Mouse (Mus musculus) lung, embryonic 14.5 days (tissue): ENCODE measurements at regions not wholly inside any gene's neighbourhood (a gene's known extent, or its start where the extent isn't known, plus 50 kb on each side); places are given as distances from the start of the nearest gene placed in this dataset.

Experiments used
- ATAC-seq: fragments of 200-750 bp; cut with Nextera tagmentation; 2 replicates; pipeline ENCODE4 v1.8.0; 2017; ENCODE audit warnings: mild to moderate bottlenecking, moderate TSS enrichment, moderate library complexity; ENCODE audit not compliant: insufficient read depth
- DNase-seq: peaks from one replicate; pipeline ENCODE4 v3.0.0-alpha.2; 2015
- H3K27ac ChIP-seq: fragments of 300-500 bp; sonication (generic); 2 replicates; pipeline ENCODE4 v1.5.1; 2014; ENCODE audit warnings: low read depth, mild to moderate bottlenecking, moderate library complexity
- H3K27me3 ChIP-seq: fragments of 300-500 bp; sonication (generic); 2 replicates; pipeline ENCODE4 v1.6.1; 2014; ENCODE audit warnings: low read length, control low read depth; ENCODE audit not compliant: insufficient read depth
- H3K36me3 ChIP-seq: fragments of 300-500 bp; sonication (generic); 2 replicates; pipeline ENCODE4 v1.6.1; 2014; ENCODE audit warnings: control low read depth; ENCODE audit not compliant: insufficient read depth
- H3K4me1 ChIP-seq: fragments of 300-500 bp; sonication (generic); 2 replicates; pipeline ENCODE4 v1.6.1; 2014; ENCODE audit warnings: antibody characterized with exemption, control low read depth; ENCODE audit not compliant: insufficient read depth
- H3K4me2 ChIP-seq: fragments of 300-500 bp; sonication (generic); 2 replicates; pipeline ENCODE4 v1.6.1; 2014; ENCODE audit warnings: mild to moderate bottlenecking
- H3K4me3 ChIP-seq: fragments of 300-500 bp; sonication (generic); 2 replicates; pipeline ENCODE4 v1.5.1; 2014; ENCODE audit warnings: low read depth, low read length
- H3K9ac ChIP-seq: fragments of 300-500 bp; sonication (generic); 2 replicates; pipeline ENCODE4 v1.6.1; 2014
- H3K9me3 ChIP-seq: fragments of 300-500 bp; sonication (generic); 2 replicates; pipeline ENCODE4 v1.6.1; 2016; ENCODE audit warnings: low read depth, low read length, control low read depth
- CTCF ChIP-seq: IDR thresholded peaks from 2 replicates; pipeline ENCODE4 v1.5.1; 2016; ENCODE audit warnings: antibody characterized with exemption, low read depth
- WGBS: fragments of 180-500 bp; shearing (Covaris S2); extraction: QIAGEN DNeasy Blood & Tissue Kit; methylation state at CpG from one replicate; pipeline ENCODE4 v1.1.7; 2014; 5-methylcytosine and 5-hydroxymethylcytosine counted together

GRCm38 (mm10) chr4:84121442-84121841 lies 553.6 kb downstream of the Bnc2 start:
- peaks cover 7% of the 10 kb centered on the region for H3K4me1 ChIP-seq
- H3K9ac ChIP-seq: no peak overlapping the region
- no peaks in the 10 kb centered on the region for H3K27me3 ChIP-seq
- H3K4me3 ChIP-seq: no peak overlapping the region
- no peaks in the 10 kb centered on the region for H3K36me3 ChIP-seq
- no peak overlapping the region for H3K4me2 ChIP-seq
- no peak for DNase-seq
- H3K9me3 ChIP-seq: no peaks in the 10 kb centered on the region
- ATAC-seq: no peak
- no peak overlapping the region for H3K27ac ChIP-seq
- no peak for TF ChIP-seq CTCF
- 62% methylated on average over 10 of the region's 10 CpGs for WGBS

GRCm38 (mm10) chr4:84126400-84126799 lies 548.7 kb downstream of the Bnc2 start:
- H3K4me1 ChIP-seq: peaks cover 10% of the 10 kb centered on the region
- H3K36me3 ChIP-seq: no peaks in the 10 kb centered on the region
- ATAC-seq (no peak), DNase-seq (no peak)
- no peaks in the 10 kb centered on the region for H3K27me3 ChIP-seq
- WGBS: 15% methylated on average over 4 of the region's 4 CpGs
- H3K4me3 ChIP-seq: no peak overlapping the region
- no peaks in the 10 kb centered on the region for H3K9me3 ChIP-seq
- no peak for TF ChIP-seq CTCF
- no peak overlapping the region for H3K9ac ChIP-seq
- H3K4me2 ChIP-seq: no peak overlapping the region
- no peak overlapping the region for H3K27ac ChIP-seq

DNA sequence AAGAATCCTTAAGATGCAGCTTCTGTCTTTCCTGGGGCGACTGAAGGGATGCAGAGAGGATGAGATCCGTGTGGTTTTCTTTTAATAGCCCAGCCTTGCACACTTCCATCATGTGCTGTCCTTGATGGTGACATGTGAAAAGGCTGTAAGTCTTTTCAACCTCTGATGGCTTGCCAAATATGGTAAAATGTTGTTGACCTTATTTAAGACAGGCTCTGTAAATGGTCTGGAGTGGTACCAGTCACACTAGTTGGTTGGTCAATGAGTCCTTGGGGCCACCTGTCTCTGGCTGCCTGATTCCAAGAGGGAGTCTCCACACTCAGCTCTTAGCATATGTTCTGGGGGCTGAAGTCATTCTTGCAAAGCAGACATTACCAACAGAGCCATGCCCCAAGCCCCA lies 547.7 kb downstream of the Bnc2 start:
- WGBS: 48% methylated on average over 2 of the region's 2 CpGs
- no peak for DNase-seq

GRCm38 (mm10) chr4:84130840-84131547 lies 544.1 kb downstream of the Bnc2 start:
- TF ChIP-seq CTCF: no peak
- H3K9ac ChIP-seq: no peak overlapping the region
- H3K9me3 ChIP-seq: no peaks in the 10 kb centered on the region
- DNase-seq (peak; percentile 51), ATAC-seq (no peak)
- H3K4me2 ChIP-seq: no peak overlapping the region
- H3K4me3 ChIP-seq: no peak overlapping the region
- no peak overlapping the region for H3K27ac ChIP-seq
- WGBS: 48% methylated on average over 7 of the region's 7 CpGs
- H3K36me3 ChIP-seq: no peaks in the 10 kb centered on the region
- H3K27me3 ChIP-seq: no peaks in the 10 kb centered on the region
- H3K4me1 ChIP-seq: peaks cover 7% of the 10 kb centered on the region

More for the DNA sequence above, 547.7 kb downstream of the Bnc2 start:
- no peak overlapping the region for H3K4me3 ChIP-seq
- ATAC-seq: no peak
- TF ChIP-seq CTCF: no peak
- no peak overlapping the region for H3K4me2 ChIP-seq
- H3K36me3 ChIP-seq: no peaks in the 10 kb centered on the region
- H3K27ac ChIP-seq: no peak overlapping the region; the same call in 1 of the 2 replicates
- H3K9me3 ChIP-seq: no peaks in the 10 kb centered on the region
- no peaks in the 10 kb centered on the region for H3K27me3 ChIP-seq
- H3K4me1 ChIP-seq: peaks cover 10% of the 10 kb centered on the region
- no peak overlapping the region for H3K9ac ChIP-seq

DNA sequence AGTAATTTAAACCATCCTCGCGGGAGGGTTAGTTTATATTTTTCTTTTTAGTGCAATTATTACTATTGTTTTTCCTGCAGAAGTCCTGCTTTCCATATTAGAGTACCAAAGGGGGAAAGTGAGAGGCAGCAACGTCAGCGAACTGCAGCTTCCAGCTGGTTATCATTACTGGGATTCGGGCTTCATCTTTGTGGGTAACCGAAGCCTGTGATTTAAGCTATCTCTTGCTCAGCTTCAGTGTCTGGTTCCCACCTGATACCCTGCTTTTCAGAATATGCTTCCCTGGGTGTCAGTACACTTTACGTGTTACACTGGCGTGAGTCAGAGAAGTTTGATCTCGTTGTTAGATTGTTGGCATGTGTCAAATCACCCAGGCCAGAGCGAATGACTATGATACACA lies 539.3 kb downstream of the Bnc2 start:
- Histone ChIP-seq H3K27me3 (no peaks in the 10 kb centered on the region), H3K9me3 (no peaks in the 10 kb centered on the region), H3K4me1 (no peaks in the 10 kb centered on the region), H3K4me2 (no peak overlapping the region), H3K27ac (no peak overlapping the region), H3K36me3 (no peaks in the 10 kb centered on the region), H3K9ac (no peak overlapping the region), H3K4me3 (no peak overlapping the region)
- no peak for DNase-seq
- no peak for TF ChIP-seq CTCF
- 79% methylated on average over 10 of the region's 10 CpGs for WGBS
- ATAC-seq: no peak

DNA sequence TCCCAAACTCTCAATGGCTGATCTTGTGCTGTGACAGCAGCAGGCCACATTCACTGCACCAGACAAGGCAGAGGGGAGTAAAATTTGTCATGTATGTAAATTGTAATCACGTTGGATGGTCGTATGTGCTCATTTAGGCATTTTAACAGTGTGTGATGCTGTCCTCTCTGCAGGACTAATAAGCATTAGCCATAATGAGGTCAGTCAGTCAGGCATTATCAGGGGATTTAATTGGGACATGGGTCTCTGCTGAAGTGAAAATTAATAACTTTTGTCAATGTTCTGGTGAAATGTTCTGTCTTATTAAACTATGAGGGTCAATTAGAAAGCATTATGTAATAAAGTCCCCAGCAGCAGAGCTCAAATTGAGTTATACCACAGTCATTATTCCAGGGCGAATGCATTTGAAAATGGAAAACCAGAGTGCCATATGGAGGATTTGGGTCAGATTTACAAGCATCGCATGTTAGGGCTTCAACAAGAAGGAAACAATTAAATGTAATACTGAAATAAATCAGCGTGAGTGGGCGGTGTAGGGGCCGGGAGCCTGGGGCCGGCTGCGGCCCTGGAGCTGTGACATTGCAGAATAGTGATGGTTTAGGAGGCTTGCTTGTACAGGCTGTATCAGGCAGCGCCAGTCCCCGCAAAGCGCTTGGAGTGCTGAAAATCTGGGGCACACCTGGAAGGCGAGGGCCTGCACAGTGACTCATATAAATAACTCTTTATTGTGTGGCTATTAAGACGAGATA lies 537.7 kb downstream of the Bnc2 start:
- no peaks in the 10 kb centered on the region for H3K4me1 ChIP-seq
- no peak for ATAC-seq
- TF ChIP-seq CTCF: no peak
- WGBS: 70% methylated on average over 14 of the region's 14 CpGs
- no peaks in the 10 kb centered on the region for H3K27me3 ChIP-seq
- H3K4me3 ChIP-seq: no peak overlapping the region
- no peaks in the 10 kb centered on the region for H3K9me3 ChIP-seq
- no peaks in the 10 kb centered on the region for H3K36me3 ChIP-seq
- H3K9ac ChIP-seq: no peak overlapping the region
- H3K27ac ChIP-seq: no peak overlapping the region
- H3K4me2 ChIP-seq: no peak overlapping the region
- DNase-seq: no peak
